Mouse (Mus musculus) kidney, postnatal 0 days (tissue): ENCODE results near the gene Sh3gl2. TPM values are rescaled to one million over a fixed set of nuclear protein-coding genes. Genes with fewer than 3 reads are reported as not detected.
A peak's percentile ranks its signal among the peaks of the same experiment; 100 is the strongest.

ENCODE experiments used
- ATAC-seq: fragments of 200-750 bp; cut with Nextera tagmentation; replicated peaks from 2 replicates; pipeline ENCODE4 v1.8.0; 2017; ENCODE audit warnings: low read depth, moderate number of reproducible peaks, moderate TSS enrichment, moderate library complexity; ENCODE audit not compliant: low FRiP score
- DNase-seq: peaks from one replicate; pipeline ENCODE4 v3.0.0-alpha.2; 2016; ENCODE audit warnings: low spot score
- H3K27ac ChIP-seq: fragments of 300-500 bp; sonication (generic); 2 replicates; pipeline ENCODE4 v1.5.1; 2014; ENCODE audit warnings: mild to moderate bottlenecking
- H3K27me3 ChIP-seq: fragments of 300-500 bp; sonication (generic); 2 replicates; pipeline ENCODE4 v1.6.1; 2014; ENCODE audit warnings: low read length, mixed read lengths; ENCODE audit not compliant: insufficient read depth
- H3K36me3 ChIP-seq: fragments of 300-500 bp; sonication (generic); 2 replicates; pipeline ENCODE4 v1.6.1; 2014; ENCODE audit warnings: low read length, mixed read lengths; ENCODE audit not compliant: insufficient read depth
- H3K4me1 ChIP-seq: fragments of 300-500 bp; sonication (generic); replicated peaks from 2 replicates; pipeline ENCODE4 v1.6.1; 2014; ENCODE audit warnings: antibody characterized with exemption, low read length, mixed read lengths; ENCODE audit not compliant: insufficient read depth
- H3K4me2 ChIP-seq: fragments of 300-500 bp; sonication (generic); 2 replicates; pipeline ENCODE4 v1.6.1; 2014; ENCODE audit warnings: mild to moderate bottlenecking, low read length, moderate library complexity, mixed read lengths
- H3K4me3 ChIP-seq: fragments of 300-500 bp; sonication (generic); replicated peaks from 2 replicates; pipeline ENCODE4 v1.5.1; 2014; ENCODE audit warnings: low read depth, low read length
- H3K9ac ChIP-seq: fragments of 300-500 bp; sonication (generic); 2 replicates; pipeline ENCODE4 v1.6.1; 2014; ENCODE audit warnings: low read depth, low read length
- H3K9me3 ChIP-seq: fragments of 300-500 bp; sonication (generic); replicated peaks from 2 replicates; pipeline ENCODE4 v1.6.1; 2016; ENCODE audit warnings: low read length, inconsistent platforms, mixed read lengths
- CTCF ChIP-seq: IDR thresholded peaks from 2 replicates; pipeline ENCODE4 v1.5.1; 2016; ENCODE audit warnings: antibody characterized with exemption, low read depth, mild to moderate bottlenecking, moderate library complexity
- WGBS: fragments of 180-500 bp; shearing (Covaris S2); extraction: QIAGEN DNeasy Blood & Tissue Kit; methylation state at CpG from one replicate; pipeline ENCODE4 v1.1.7; 2014; 5-methylcytosine and 5-hydroxymethylcytosine counted together
- polyA plus RNA-seq: library from polyadenylated mRNA; unstranded; fragments of >200 nt; fragmentation: Nextera tagmentation; extraction: Ambion mirVana; gene quantifications from 2 replicates; pipeline ENCODE4 v1.2.1, GENCODE M21; 2015

Sh3gl2 gene
- polyA plus RNA-seq, 1 experiment from 2014 or later, result 22.1 TPM

- no peak overlapping the region for H3K4me3 ChIP-seq
- TF ChIP-seq CTCF, result no peak
- no peak overlapping the region for H3K27ac ChIP-seq
- H3K4me2 ChIP-seq, result no peak overlapping the region
- WGBS, result 63% methylated on average over 3 of the region's 3 CpGs
- no peaks in the 10 kb centered on the region for H3K27me3 ChIP-seq
- H3K36me3 ChIP-seq, result no peaks in the 10 kb centered on the region
- peak; percentile 26 for DNase-seq
- H3K4me1 ChIP-seq, result no peaks in the 10 kb centered on the region
- no peaks in the 10 kb centered on the region for H3K9me3 ChIP-seq
- no peak for ATAC-seq
- no peak overlapping the region for H3K9ac ChIP-seq
These were observed 349.8 kb downstream of the Sh3gl2 start for GRCm38 (mm10) chr4:85554696-85555095.

GRCm38 (mm10) chr4:85559753-85560152, 354.8 kb downstream of the Sh3gl2 start:
- H3K4me1 ChIP-seq, result no peaks in the 10 kb centered on the region
- no peak overlapping the region for H3K9ac ChIP-seq
- no peak overlapping the region for H3K27ac ChIP-seq
- no peak overlapping the region for H3K4me3 ChIP-seq
- 71% methylated on average over 6 of the region's 6 CpGs for WGBS
- DNase-seq (peak; percentile 1), ATAC-seq (no peak)
- no peak for TF ChIP-seq CTCF
- no peaks in the 10 kb centered on the region for H3K9me3 ChIP-seq
- no peaks in the 10 kb centered on the region for H3K27me3 ChIP-seq
- H3K4me2 ChIP-seq, result no peak overlapping the region
- H3K36me3 ChIP-seq, result no peaks in the 10 kb centered on the region

GRCm38 (mm10) chr4:85585426-85585825, 380.5 kb downstream of the Sh3gl2 start:
- H3K27me3 ChIP-seq, result no peaks in the 10 kb centered on the region
- H3K9ac ChIP-seq, result no peak overlapping the region
- H3K4me2 ChIP-seq, result no peak overlapping the region
- H3K36me3 ChIP-seq, result no peaks in the 10 kb centered on the region
- TF ChIP-seq CTCF, result no peak
- no peak overlapping the region for H3K27ac ChIP-seq
- no peaks in the 10 kb centered on the region for H3K4me1 ChIP-seq
- ATAC-seq (no peak), DNase-seq (no peak)
- no peaks in the 10 kb centered on the region for H3K9me3 ChIP-seq
- no peak overlapping the region for H3K4me3 ChIP-seq
- WGBS, result 58% methylated on average over 2 of the region's 2 CpGs

GRCm38 (mm10) chr4:85588928-85589327, 384.0 kb downstream of the Sh3gl2 start:
- WGBS, result 75% methylated on average over 4 of the region's 4 CpGs

GRCm38 (mm10) chr4:85591037-85591436, 386.1 kb downstream of the Sh3gl2 start:
- TF ChIP-seq CTCF, result no peak
- Histone ChIP-seq H3K27ac (no peak overlapping the region), H3K4me2 (no peak overlapping the region), H3K9me3 (no peaks in the 10 kb centered on the region), H3K27me3 (no peaks in the 10 kb centered on the region), H3K9ac (no peak overlapping the region), H3K4me1 (no peaks in the 10 kb centered on the region), H3K4me3 (no peak overlapping the region), H3K36me3 (no peaks in the 10 kb centered on the region)
- ATAC-seq, result no peak
- WGBS, result 66% methylated on average over 7 of the region's 7 CpGs
- DNase-seq, result peak; percentile 12

More at GRCm38 (mm10) chr4:85588928-85589327, 384.0 kb downstream of the Sh3gl2 start:
- H3K4me1 ChIP-seq, result no peaks in the 10 kb centered on the region
- H3K27ac ChIP-seq, result no peak overlapping the region
- DNase-seq (no peak), ATAC-seq (no peak)
- no peaks in the 10 kb centered on the region for H3K27me3 ChIP-seq
- no peak overlapping the region for H3K4me2 ChIP-seq
- no peak for TF ChIP-seq CTCF
- no peak overlapping the region for H3K9ac ChIP-seq
- no peaks in the 10 kb centered on the region for H3K9me3 ChIP-seq
- no peak overlapping the region for H3K4me3 ChIP-seq
- H3K36me3 ChIP-seq, result no peaks in the 10 kb centered on the region

GRCm38 (mm10) chr4:85594159-85594558, 389.2 kb downstream of the Sh3gl2 start:
- no peaks in the 10 kb centered on the region for H3K27me3 ChIP-seq
- no peak overlapping the region for H3K9ac ChIP-seq
- H3K4me1 ChIP-seq, result no peaks in the 10 kb centered on the region
- DNase-seq, result no peak
- H3K4me2 ChIP-seq, result no peak overlapping the region
- H3K4me3 ChIP-seq, result no peak overlapping the region
- H3K27ac ChIP-seq, result no peak overlapping the region
- H3K9me3 ChIP-seq, result no peaks in the 10 kb centered on the region
- no peak for TF ChIP-seq CTCF
- no peaks in the 10 kb centered on the region for H3K36me3 ChIP-seq
- ATAC-seq, result no peak

GRCm38 (mm10) chr4:85613331-85613730, 408.4 kb downstream of the Sh3gl2 start:
- ATAC-seq (no peak), DNase-seq (no peak)
- TF ChIP-seq CTCF, result no peak
- Histone ChIP-seq H3K27me3 (no peaks in the 10 kb centered on the region), H3K27ac (no peak overlapping the region), H3K9ac (no peak overlapping the region), H3K36me3 (no peaks in the 10 kb centered on the region), H3K9me3 (no peaks in the 10 kb centered on the region), H3K4me1 (no peaks in the 10 kb centered on the region), H3K4me3 (no peak overlapping the region), H3K4me2 (no peak overlapping the region)
- WGBS, result 66% methylated on average over 3 of the region's 3 CpGs
